Mouse (Mus musculus): ENCODE results near the gene Kcnj11. TPM values are rescaled to one million over a fixed set of nuclear protein-coding genes. Genes with fewer than 3 reads are reported as not detected.

Kcnj11 gene
- polyA plus RNA-seq (2015; fragmentation: Nextera tagmentation; extraction: Ambion mirVana) = 1.1 and 2.6 TPM in 2 replicates

DNA sequence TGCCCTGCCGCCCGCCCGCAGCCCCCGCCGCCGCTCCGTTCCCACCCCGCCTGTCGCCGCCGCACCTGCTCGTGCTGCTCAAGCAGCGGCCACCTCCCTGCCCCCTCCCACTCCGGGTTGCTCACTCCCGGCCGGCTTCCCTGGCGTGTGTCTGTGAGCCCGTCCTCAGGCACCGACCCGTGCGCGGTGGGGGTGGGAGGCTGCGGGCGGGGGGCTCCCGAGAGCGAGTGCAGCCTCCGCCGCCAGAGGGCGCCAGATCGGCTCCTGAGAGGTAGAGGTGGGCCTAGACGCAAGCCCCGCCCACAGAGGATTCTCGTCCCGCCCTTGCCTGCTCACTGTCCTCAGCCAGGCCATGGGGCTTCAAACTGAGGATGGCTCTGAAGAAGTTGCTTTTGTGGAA is at the start of gene Kcnj11:
Gene Kcnj11 (minus strand): TSS at position 202 of the 400 bp plus-strand sequence.
- Histone ChIP-seq H3K4me3 (peak within 1 kb of the TSS; percentile 58), H3K9me3 (replicated peaks) (no peaks in the 10 kb centered on the region), H3K4me1 (peaks cover 47% of the 10 kb centered on the region), H3K9ac (peak within 1 kb of the TSS; percentile 79), H3K36me3 (ENCODE audit: poor library complexity, severe bottlenecking) (no peaks in the 10 kb centered on the region), H3K4me2 (peak within 1 kb of the TSS; percentile 77), H3K27ac (no peak within 1 kb of the TSS), H3K27me3 (peaks cover 4% of the 10 kb centered on the region)
- ATAC-seq = peak; percentile 75
- WGBS = 2% methylated on average over 34 of the region's 34 CpGs

DNA sequence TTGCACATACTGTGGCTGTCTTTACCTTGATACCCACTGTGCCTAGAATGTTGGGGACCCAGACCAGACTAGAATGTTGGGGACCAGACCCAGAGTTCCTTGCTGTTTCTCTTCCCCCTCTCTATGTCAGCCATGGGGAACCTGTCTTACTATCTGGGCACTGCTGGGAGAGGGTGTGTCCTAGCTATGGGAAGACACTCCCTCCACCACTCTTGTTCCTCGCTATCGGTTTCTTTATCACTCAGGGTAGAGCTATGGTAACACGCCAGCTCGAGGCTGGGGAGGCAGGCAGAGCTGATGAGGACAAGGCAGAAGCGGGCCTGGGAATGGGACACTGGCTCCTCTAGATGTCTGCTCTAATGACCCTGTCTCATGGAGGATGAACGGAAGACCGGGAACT is 46.9 kb upstream of the Kcnj11 start:
- WGBS = 91% methylated on average over 7 of the region's 7 CpGs
- Histone ChIP-seq H3K9ac (0 out of 2 replicates have a peak overlapping the region, but pooled peaks have one; percentile 38), H3K9me3 (replicated peaks) (no peaks in the 10 kb centered on the region), H3K27ac (peak overlapping the region; percentile 72), H3K36me3 (ENCODE audit: poor library complexity, severe bottlenecking) (no peaks in the 10 kb centered on the region), H3K27me3 (no peaks in the 10 kb centered on the region), H3K4me1 (peaks cover 17% of the 10 kb centered on the region), H3K4me3 (no peak overlapping the region), H3K4me2 (no peak overlapping the region)
- ATAC-seq = peak; percentile 10; the same call in 1 of the 2 replicates

DNA sequence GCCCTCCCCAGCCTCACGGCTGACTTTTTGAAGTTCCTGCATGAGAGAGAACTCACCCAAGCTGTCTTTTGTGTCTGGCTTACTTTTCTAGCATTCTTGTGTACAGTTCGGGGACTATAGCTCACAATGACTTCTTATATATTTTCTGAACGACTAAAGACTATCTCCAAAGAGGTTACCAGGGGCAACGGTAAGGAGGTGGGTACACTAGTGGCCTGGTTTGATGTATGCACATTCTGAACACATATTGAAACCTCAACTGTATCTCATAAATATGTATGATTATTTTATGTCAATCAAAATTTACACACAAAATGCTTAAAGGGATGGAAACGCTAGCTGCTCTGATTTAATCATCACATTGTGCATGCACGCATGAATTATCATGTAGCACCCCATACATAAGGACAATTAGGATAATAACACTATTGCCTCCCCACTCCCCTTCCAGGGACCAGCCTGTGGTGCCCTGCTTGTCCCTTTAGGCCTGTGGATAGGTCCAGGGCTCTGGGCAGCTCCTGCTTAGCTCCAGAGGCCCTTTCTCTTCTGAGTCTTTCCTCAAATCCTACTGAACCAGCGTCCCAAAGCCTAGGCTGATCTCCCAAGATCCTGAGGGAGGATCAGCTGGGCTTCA is 46.2 kb upstream of the Kcnj11 start:
- H3K9me3 ChIP-seq (replicated peaks) = no peaks in the 10 kb centered on the region
- H3K27me3 ChIP-seq = no peaks in the 10 kb centered on the region
- H3K4me1 ChIP-seq = peaks cover 15% of the 10 kb centered on the region
- 0 out of 2 replicates have a peak overlapping the region, but pooled peaks have one; percentile 38 for H3K9ac ChIP-seq
- H3K27ac ChIP-seq = peak overlapping the region; percentile 72
- H3K4me2 ChIP-seq = no peak overlapping the region
- 56% methylated on average over 7 of the region's 7 CpGs for WGBS
- peak; percentile 59 for ATAC-seq
- H3K4me3 ChIP-seq = no peak overlapping the region
- H3K36me3 ChIP-seq (ENCODE audit: poor library complexity, severe bottlenecking) = no peaks in the 10 kb centered on the region

DNA sequence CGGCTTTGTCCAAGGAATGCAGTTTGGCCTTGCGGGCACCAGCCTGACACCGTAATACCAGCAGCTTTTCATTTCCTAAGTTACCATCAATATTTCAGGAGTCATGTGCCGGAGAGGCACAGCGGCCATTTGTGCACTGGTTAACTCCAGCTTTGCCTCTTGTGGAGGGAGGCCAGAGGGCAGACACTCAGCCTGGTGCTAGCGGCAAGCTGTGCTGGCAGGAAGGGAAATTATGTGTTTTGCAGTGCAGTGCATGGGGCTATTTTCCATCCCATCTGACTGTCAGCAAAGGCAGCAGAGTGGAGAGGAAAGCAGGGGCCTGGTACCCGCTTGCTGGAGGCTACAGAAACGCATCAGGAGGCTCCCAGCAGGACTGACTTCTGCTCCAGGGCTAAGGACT is 43.5 kb upstream of the Kcnj11 start:
- no peaks in the 10 kb centered on the region for H3K27me3 ChIP-seq
- 79% methylated on average over 8 of the region's 8 CpGs for WGBS
- H3K27ac ChIP-seq = no peak overlapping the region
- H3K36me3 ChIP-seq (ENCODE audit: poor library complexity, severe bottlenecking) = no peaks in the 10 kb centered on the region
- no peak overlapping the region for H3K4me2 ChIP-seq
- no peak overlapping the region for H3K9ac ChIP-seq
- H3K4me3 ChIP-seq = no peak overlapping the region
- H3K9me3 ChIP-seq (replicated peaks) = no peaks in the 10 kb centered on the region
- H3K4me1 ChIP-seq = peaks cover 15% of the 10 kb centered on the region
- no peak for ATAC-seq

DNA sequence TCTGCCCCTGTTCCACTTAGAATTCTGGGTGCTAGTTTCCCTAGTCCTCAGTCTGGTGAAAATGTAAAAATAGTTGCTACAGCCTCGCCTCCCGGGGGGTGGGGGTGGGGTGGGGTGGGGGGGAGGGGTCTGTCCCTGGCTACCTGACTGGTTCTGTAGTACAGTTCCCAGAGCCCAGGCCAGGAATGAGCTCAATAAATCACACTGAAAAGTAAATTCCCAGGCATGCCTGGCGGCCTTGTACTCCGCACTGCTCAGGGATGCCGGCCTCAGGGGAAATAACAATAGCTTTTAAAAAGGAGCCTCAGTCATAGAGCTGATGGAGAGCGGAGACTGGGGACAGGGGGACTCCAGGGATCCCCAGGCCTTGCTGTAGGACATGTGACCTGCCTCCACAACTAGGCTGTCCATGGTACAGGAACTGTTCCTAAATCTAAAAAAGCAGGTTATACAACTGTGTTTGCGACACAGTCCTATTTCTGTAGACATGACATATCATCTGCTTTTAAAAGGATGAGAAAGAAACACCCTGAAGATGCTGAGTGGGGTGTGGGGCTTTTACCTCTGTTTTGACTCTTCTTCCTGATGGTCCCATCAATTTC is 37.9 kb upstream of the Kcnj11 start:
- Histone ChIP-seq H3K36me3 (ENCODE audit: poor library complexity, severe bottlenecking) (no peaks in the 10 kb centered on the region), H3K27ac (no peak overlapping the region), H3K27me3 (no peaks in the 10 kb centered on the region), H3K4me3 (no peak overlapping the region), H3K4me1 (peaks cover 14% of the 10 kb centered on the region), H3K9me3 (replicated peaks) (no peaks in the 10 kb centered on the region), H3K9ac (no peak overlapping the region), H3K4me2 (no peak overlapping the region)
- ATAC-seq = no peak
- WGBS = 35% methylated on average over 7 of the region's 7 CpGs

DNA sequence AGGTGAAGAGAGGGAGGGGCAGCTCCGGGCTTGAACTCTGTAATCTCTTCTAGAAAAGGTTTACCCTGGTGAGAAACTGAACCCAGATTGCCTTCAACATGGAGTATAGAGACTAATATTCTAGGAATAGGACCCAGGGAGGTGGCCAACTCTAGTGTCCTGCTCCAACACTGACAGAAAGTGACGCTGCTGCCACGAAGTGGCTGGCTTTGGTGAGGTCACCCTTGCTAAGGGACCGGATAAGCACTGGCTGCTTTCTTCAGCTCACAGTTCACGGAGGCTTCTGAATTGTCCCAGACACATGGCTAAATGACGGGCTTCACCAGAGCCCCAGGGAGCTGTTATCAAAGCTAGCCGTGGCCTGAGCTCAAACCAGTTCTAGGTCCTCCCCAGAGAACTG is 33.3 kb upstream of the Kcnj11 start:
- no peak overlapping the region for H3K27ac ChIP-seq
- ATAC-seq = no peak
- peaks cover 38% of the 10 kb centered on the region for H3K4me1 ChIP-seq
- 33% methylated on average over 7 of the region's 7 CpGs for WGBS
- H3K36me3 ChIP-seq (ENCODE audit: poor library complexity, severe bottlenecking) = no peaks in the 10 kb centered on the region
- H3K4me2 ChIP-seq = no peak overlapping the region
- no peak overlapping the region for H3K4me3 ChIP-seq
- H3K9me3 ChIP-seq (replicated peaks) = no peaks in the 10 kb centered on the region
- H3K9ac ChIP-seq = no peak overlapping the region
- H3K27me3 ChIP-seq = no peaks in the 10 kb centered on the region

DNA sequence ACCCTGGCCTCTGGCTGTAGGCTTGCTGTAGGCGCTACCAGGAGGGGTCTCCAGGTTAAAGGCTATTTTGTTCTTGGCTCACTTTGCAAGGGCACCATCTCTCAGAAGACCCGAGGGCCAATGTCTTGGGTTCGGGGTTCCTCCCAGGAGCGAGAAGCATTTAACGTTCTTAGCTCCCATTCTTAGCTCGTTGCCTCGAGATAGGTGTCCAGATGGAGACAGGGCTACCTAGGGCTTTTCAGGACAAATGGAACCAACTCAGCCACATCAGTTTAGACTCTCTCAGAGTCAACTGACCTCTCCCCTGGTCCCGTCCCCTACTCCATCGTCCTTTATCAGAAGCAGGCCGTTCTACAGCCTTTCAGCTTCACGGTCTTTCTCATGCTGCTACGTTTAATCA is 31.7 kb upstream of the Kcnj11 start:
- Histone ChIP-seq H3K36me3 (ENCODE audit: poor library complexity, severe bottlenecking) (no peaks in the 10 kb centered on the region), H3K9ac (no peak overlapping the region), H3K9me3 (replicated peaks) (no peaks in the 10 kb centered on the region), H3K27ac (peak overlapping the region; percentile 10; the same call in 1 of the 2 replicates), H3K27me3 (no peaks in the 10 kb centered on the region), H3K4me2 (no peak overlapping the region), H3K4me1 (peaks cover 44% of the 10 kb centered on the region), H3K4me3 (no peak overlapping the region)
- no peak for ATAC-seq
- WGBS = 92% methylated on average over 12 of the region's 12 CpGs

DNA sequence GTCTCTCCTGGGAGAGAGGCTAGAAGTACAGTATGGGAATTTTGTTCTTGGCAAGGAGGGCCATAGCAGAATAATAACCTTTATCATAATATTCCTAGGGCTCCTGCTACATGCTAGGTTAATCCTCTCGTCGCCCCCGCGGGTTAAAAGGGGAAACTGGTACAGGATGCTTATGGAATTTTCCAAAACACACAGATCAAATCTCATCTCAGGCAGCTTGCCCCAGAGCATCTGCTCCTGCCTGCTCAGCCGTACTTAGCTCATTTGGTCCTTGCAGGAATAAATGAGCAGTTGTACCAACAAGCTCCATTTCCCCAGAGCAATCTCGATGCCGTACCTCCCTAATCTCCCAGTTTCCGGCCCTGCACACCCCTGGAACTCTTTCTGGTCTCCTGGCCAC is 31.2 kb upstream of the Kcnj11 start:
- peak overlapping the region; percentile 10; the same call in 1 of the 2 replicates for H3K27ac ChIP-seq
- 65% methylated on average over 8 of the region's 8 CpGs for WGBS

DNA sequence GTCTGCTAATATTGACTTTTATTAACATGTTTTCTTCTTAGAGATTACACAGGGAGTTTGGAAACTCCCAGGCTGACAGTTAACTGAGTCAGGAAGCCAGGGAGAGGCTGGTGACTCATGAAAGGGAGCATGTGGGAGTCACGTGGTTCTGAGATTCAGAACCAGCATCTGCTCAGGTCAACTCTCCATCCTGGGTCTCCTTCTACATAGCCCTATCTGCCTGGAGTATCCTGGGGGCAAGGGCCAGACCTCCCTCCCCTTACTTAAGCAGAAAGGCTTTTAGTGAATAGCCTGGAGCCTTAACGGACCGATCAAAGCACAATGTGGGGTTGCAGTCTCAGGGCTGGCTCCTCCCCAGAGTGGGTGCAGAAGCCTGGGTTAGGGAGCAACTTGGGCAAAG is 30.7 kb upstream of the Kcnj11 start:
- WGBS = 15% methylated on average over 3 of the region's 3 CpGs

More for the DNA sequence above, 31.2 kb upstream of the Kcnj11 start:
- Histone ChIP-seq H3K9me3 (replicated peaks) (no peaks in the 10 kb centered on the region), H3K4me3 (no peak overlapping the region), H3K4me1 (peaks cover 44% of the 10 kb centered on the region), H3K4me2 (no peak overlapping the region), H3K36me3 (ENCODE audit: poor library complexity, severe bottlenecking) (no peaks in the 10 kb centered on the region), H3K9ac (no peak overlapping the region), H3K27me3 (no peaks in the 10 kb centered on the region)
- ATAC-seq = no peak

DNA sequence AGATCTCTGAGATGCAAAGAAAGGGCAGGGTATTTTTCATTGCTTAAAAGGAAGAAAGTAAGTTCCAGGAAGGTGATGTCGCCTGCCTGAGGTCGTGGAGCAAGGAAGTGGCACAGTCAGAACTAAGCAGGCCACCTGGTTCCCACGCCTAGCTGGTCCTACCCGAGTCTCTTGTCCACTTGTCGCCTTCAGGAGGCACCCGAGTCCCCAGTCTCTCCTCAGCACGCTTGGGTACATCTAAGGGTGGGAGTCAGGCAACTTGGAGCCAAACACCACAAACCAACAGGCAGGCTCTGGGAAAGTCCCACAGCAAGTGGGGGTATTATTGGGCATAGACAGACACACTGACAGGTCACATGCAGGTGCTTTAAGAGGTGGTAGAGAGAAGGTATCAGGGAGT is 30.2 kb upstream of the Kcnj11 start:
- H3K9me3 ChIP-seq (replicated peaks) = no peaks in the 10 kb centered on the region
- H3K9ac ChIP-seq = no peak overlapping the region
- no peaks in the 10 kb centered on the region for H3K27me3 ChIP-seq
- no peaks in the 10 kb centered on the region for H3K36me3 ChIP-seq (ENCODE audit: poor library complexity, severe bottlenecking)
- WGBS = 75% methylated on average over 7 of the region's 7 CpGs
- no peak overlapping the region for H3K4me2 ChIP-seq
- peaks cover 44% of the 10 kb centered on the region for H3K4me1 ChIP-seq
- no peak for ATAC-seq
- no peak overlapping the region for H3K27ac ChIP-seq
- H3K4me3 ChIP-seq = no peak overlapping the region

More for the DNA sequence above, 30.7 kb upstream of the Kcnj11 start:
- H3K27ac ChIP-seq = no peak overlapping the region
- H3K27me3 ChIP-seq = no peaks in the 10 kb centered on the region
- ATAC-seq = no peak; the same call in 1 of the 2 replicates
- H3K4me1 ChIP-seq = peaks cover 44% of the 10 kb centered on the region
- H3K4me2 ChIP-seq = no peak overlapping the region
- H3K36me3 ChIP-seq (ENCODE audit: poor library complexity, severe bottlenecking) = no peaks in the 10 kb centered on the region
- no peak overlapping the region; the same call in 1 of the 2 replicates for H3K9ac ChIP-seq
- no peaks in the 10 kb centered on the region for H3K9me3 ChIP-seq (replicated peaks)
- no peak overlapping the region for H3K4me3 ChIP-seq

DNA sequence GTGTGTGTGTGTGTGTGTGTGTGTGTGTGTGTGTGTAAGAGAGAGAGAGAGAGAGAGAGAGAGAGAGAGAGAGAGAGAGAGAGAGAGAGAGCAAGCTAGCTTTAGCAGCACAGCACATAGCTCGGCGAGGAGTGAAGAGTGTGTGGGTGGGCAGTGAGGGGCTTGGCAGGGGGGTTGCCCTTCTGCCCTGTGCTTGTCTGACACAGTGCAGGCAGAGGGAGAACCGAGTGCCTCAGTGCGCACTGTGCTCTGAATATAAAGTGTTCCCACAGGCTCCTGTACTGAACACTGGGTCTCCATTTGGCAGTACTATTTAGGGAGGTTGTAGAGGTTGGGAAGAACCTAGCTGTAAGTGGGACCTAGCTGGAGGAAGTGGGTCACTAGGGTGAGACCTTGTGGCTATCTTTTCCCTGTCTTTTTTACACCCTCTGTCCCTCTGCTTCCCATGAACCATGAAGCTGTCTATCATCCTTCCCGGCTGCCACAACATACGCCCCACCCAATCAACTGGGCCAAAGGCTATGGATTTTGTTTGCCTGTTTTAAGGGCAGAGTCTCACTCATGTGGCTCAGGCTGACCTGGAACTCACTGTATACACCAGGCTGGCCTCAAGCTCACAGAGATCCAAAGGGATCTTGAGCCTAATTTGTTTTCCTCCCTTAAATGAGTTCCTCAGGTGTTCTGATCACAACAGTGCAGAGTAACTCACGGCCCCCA is 29.1 kb upstream of the Kcnj11 start:
- Histone ChIP-seq H3K9ac (no peak overlapping the region), H3K36me3 (ENCODE audit: poor library complexity, severe bottlenecking) (no peaks in the 10 kb centered on the region), H3K27ac (no peak overlapping the region), H3K4me1 (peaks cover 43% of the 10 kb centered on the region), H3K4me3 (no peak overlapping the region), H3K4me2 (no peak overlapping the region), H3K27me3 (no peaks in the 10 kb centered on the region), H3K9me3 (replicated peaks) (no peaks in the 10 kb centered on the region)
- peak; percentile 46; the same call in 1 of the 2 replicates for ATAC-seq
- 52% methylated on average over 6 of the region's 7 CpGs for WGBS

DNA sequence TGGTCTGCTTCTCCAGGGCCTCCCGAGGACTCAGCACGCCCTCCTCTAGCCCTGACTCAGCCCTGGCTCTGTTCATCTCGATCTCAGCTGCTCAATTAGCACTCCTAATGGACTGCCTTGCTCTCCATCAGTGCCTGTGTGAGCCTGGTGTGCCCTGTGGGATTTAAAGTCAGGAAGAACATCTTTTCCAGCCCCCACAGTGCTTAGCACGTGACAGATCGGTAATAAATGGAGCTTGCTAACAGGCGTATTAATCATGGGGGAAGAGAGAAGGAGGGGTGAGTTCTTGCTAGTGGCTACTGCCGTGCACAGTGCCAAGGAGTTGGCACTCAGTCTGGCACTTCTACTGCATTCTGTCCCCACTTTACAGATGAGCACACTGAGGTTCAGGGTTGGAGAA is 27.6 kb upstream of the Kcnj11 start:
- no peaks in the 10 kb centered on the region for H3K27me3 ChIP-seq
- H3K4me2 ChIP-seq = no peak overlapping the region
- no peaks in the 10 kb centered on the region for H3K36me3 ChIP-seq (ENCODE audit: poor library complexity, severe bottlenecking)
- WGBS = 43% methylated on average over 7 of the region's 7 CpGs
- H3K4me3 ChIP-seq = no peak overlapping the region
- peak overlapping the region; percentile 25; the same call in 1 of the 2 replicates for H3K27ac ChIP-seq
- 0 out of 2 replicates have a peak, but pooled peaks have one; percentile 16 for ATAC-seq
- no peak overlapping the region for H3K9ac ChIP-seq
- no peaks in the 10 kb centered on the region for H3K9me3 ChIP-seq (replicated peaks)
- peaks cover 38% of the 10 kb centered on the region for H3K4me1 ChIP-seq

Data from forebrain, embryonic 13.5 days (tissue).